22 mouse cellular contexts compared by ENCODE assay signal in genomic region chr15:31661802-31662201, GRCm38 (mm10).
DNase-seq lines count a peak whose midpoint lies in the region; ATAC-seq and TF ChIP-seq lines count a peak whose summit lies in the region.
"Had no signal": no experiment of that assay in that cellular context is flagged by ENCODE, and none has a peak within 500 bp of the region (broad histone marks: within the 10 kb centered on the region; RNA-seq: fewer than 3 reads in every experiment).

No protein-coding gene starts in this region.

- H3K4me2 ChIP-seq in hindbrain, embryonic 15.5 days = no peak overlapping the region
- H3K4me2 ChIP-seq in hindbrain, embryonic 11.5 days (replicated peaks; ENCODE audit: low read depth, low read length) = no peak overlapping the region
- no peak overlapping the region for H3K4me2 ChIP-seq in forebrain, embryonic 13.5 days
- H3K4me2 ChIP-seq in midbrain, postnatal 0 days (ENCODE audit: low read depth, low read length, poor library complexity, severe bottlenecking) = no peak overlapping the region
- H3K4me2 ChIP-seq: embryonic facial prominence, embryonic 12.5 days; heart, embryonic 15.5 days; lung, embryonic 15.5 days had no signal

- no peak overlapping the region for H3K27ac ChIP-seq in hindbrain, embryonic 15.5 days (replicated peaks)
- H3K27ac ChIP-seq in hindbrain, embryonic 11.5 days (ENCODE audit: low read depth, low read length) = no peak overlapping the region
- H3K27ac ChIP-seq in forebrain, embryonic 13.5 days = no peak overlapping the region
- H3K27ac ChIP-seq in midbrain, postnatal 0 days (ENCODE audit: low read depth, low read length) = no peak overlapping the region
- H3K27ac ChIP-seq in layer of hippocampus, adult 2 months = no peak overlapping the region
- H3K27ac ChIP-seq: embryonic facial prominence, embryonic 12.5 days; heart, embryonic 15.5 days; liver, embryonic 14.5 days; lung, embryonic 15.5 days had no signal

- no peaks in the 10 kb centered on the region for H3K9me3 ChIP-seq in hindbrain, embryonic 15.5 days
- H3K9me3 ChIP-seq in hindbrain, embryonic 11.5 days (ENCODE audit: control insufficient read depth, low read length) = no peaks in the 10 kb centered on the region
- H3K9me3 ChIP-seq in forebrain, embryonic 13.5 days (replicated peaks) = no peaks in the 10 kb centered on the region
- H3K9me3 ChIP-seq in midbrain, postnatal 0 days (ENCODE audit: low read length) = no peaks in the 10 kb centered on the region
- H3K9me3 ChIP-seq: embryonic facial prominence, embryonic 12.5 days; heart, embryonic 15.5 days; lung, embryonic 15.5 days had no signal

- WGBS in hindbrain, embryonic 15.5 days = 42% methylated on average over 4 of the region's 4 CpGs
- 74% methylated on average over 4 of the region's 4 CpGs for WGBS in hindbrain, embryonic 11.5 days
- 16% methylated on average over 4 of the region's 4 CpGs for WGBS in forebrain, embryonic 13.5 days
- 35% methylated on average over 4 of the region's 4 CpGs for WGBS in midbrain, postnatal 0 days

- H3K27me3 ChIP-seq in hindbrain, embryonic 15.5 days = no peaks in the 10 kb centered on the region
- no peaks in the 10 kb centered on the region for H3K27me3 ChIP-seq in hindbrain, embryonic 11.5 days (ENCODE audit: control insufficient read depth, insufficient read depth, low read length)
- no peaks in the 10 kb centered on the region for H3K27me3 ChIP-seq in forebrain, embryonic 13.5 days
- no peaks in the 10 kb centered on the region for H3K27me3 ChIP-seq in midbrain, postnatal 0 days (ENCODE audit: insufficient read depth, low read length)
- H3K27me3 ChIP-seq: embryonic facial prominence, embryonic 12.5 days; heart, embryonic 15.5 days; lung, embryonic 15.5 days had no signal

- H3K4me3 ChIP-seq in hindbrain, embryonic 15.5 days = no peak overlapping the region
- H3K4me3 ChIP-seq in hindbrain, embryonic 11.5 days (ENCODE audit: low read depth, low read length) = no peak overlapping the region
- H3K4me3 ChIP-seq in forebrain, embryonic 13.5 days = no peak overlapping the region
- no peak overlapping the region for H3K4me3 ChIP-seq in midbrain, postnatal 0 days (ENCODE audit: low read depth, low read length)
- no peak overlapping the region for H3K4me3 ChIP-seq in layer of hippocampus, adult 2 months
- H3K4me3 ChIP-seq: embryonic facial prominence, embryonic 12.5 days; heart, embryonic 15.5 days; lung, embryonic 15.5 days had no signal

- no peak for TF ChIP-seq CTCF in midbrain, postnatal 0 days (IDR thresholded peaks at IDR 0.05)
- TF ChIP-seq CTCF in layer of hippocampus, adult 2 months (conservative IDR thresholded peaks at IDR 0.05) = no peak

- no peak overlapping the region for H3K9ac ChIP-seq in hindbrain, embryonic 15.5 days
- no peak overlapping the region for H3K9ac ChIP-seq in hindbrain, embryonic 11.5 days (ENCODE audit: low read depth, low read length)
- no peak overlapping the region for H3K9ac ChIP-seq in forebrain, embryonic 13.5 days
- H3K9ac ChIP-seq in midbrain, postnatal 0 days (replicated peaks; ENCODE audit: low read length, poor library complexity, severe bottlenecking) = no peak overlapping the region
- H3K9ac ChIP-seq: embryonic facial prominence, embryonic 12.5 days; heart, embryonic 15.5 days; liver, embryonic 14.5 days; lung, embryonic 15.5 days had no signal

- no peaks in the 10 kb centered on the region for H3K36me3 ChIP-seq in hindbrain, embryonic 15.5 days
- no peaks in the 10 kb centered on the region for H3K36me3 ChIP-seq in hindbrain, embryonic 11.5 days (ENCODE audit: control insufficient read depth, insufficient read depth, low read length)
- no peaks in the 10 kb centered on the region for H3K36me3 ChIP-seq in forebrain, embryonic 13.5 days (ENCODE audit: poor library complexity, severe bottlenecking)
- no peaks in the 10 kb centered on the region for H3K36me3 ChIP-seq in midbrain, postnatal 0 days (ENCODE audit: insufficient read depth, low read length)
- H3K36me3 ChIP-seq: embryonic facial prominence, embryonic 12.5 days; heart, embryonic 15.5 days; lung, embryonic 15.5 days had no signal

- peaks cover 8% of the 10 kb centered on the region; the same call in 1 of the 2 replicates for H3K4me1 ChIP-seq in hindbrain, embryonic 15.5 days (replicated peaks)
- H3K4me1 ChIP-seq in hindbrain, embryonic 11.5 days (replicated peaks; ENCODE audit: control insufficient read depth, insufficient read depth, low read length) = no peaks in the 10 kb centered on the region
- H3K4me1 ChIP-seq in forebrain, embryonic 13.5 days = peaks cover 4% of the 10 kb centered on the region; the same call in 1 of the 2 replicates
- H3K4me1 ChIP-seq in midbrain, postnatal 0 days (ENCODE audit: insufficient read depth, low read length) = no peaks in the 10 kb centered on the region
- H3K4me1 ChIP-seq: embryonic facial prominence, embryonic 12.5 days; heart, embryonic 15.5 days; lung, embryonic 15.5 days had no signal

- DNase-seq in hindbrain, embryonic 11.5 days (ENCODE audit: low spot score) = no peak
- DNase-seq in adipocyte (ENCODE audit: low spot score) = peak; percentile 21
- DNase-seq in midbrain, postnatal 0 days (ENCODE audit: low spot score) = peak; percentile 43
- DNase-seq in MN1 (ENCODE audit: low spot score) = no peak
- DNase-seq in spleen, adult 18-20 months = no peak
- DNase-seq in layer of hippocampus, adult 2 months (ENCODE audit: low spot score in 2 of 2) = no peak
- DNase-seq: adrenal gland, adult 8-10 months; B cell, adult 2 months; cerebellum, adult 11-12 months; gastrocnemius, postnatal 25 days; heart, postnatal 4 days; kidney, postnatal 36 days; layer of hippocampus, adult 9-11 months; lung, postnatal 4 days; right cerebral cortex, adult 18-20 months; thymus, postnatal 14 days had no signal

- peak; percentile 46; the same call in 1 of the 2 replicates for ATAC-seq in hindbrain, embryonic 15.5 days (ENCODE audit: low FRiP score, low read depth)
- no peak for ATAC-seq in hindbrain, embryonic 11.5 days (ENCODE audit: low FRiP score)
- peak; percentile 89 for ATAC-seq in forebrain, embryonic 13.5 days
- no peak for ATAC-seq in midbrain, postnatal 0 days (ENCODE audit: low FRiP score)

Comparison
In these comparisons a context has a peak if more than half of its experiments do, and no peak if none do; other contexts are left out.
1. ATAC-seq: peak in hindbrain, embryonic 15.5 days (single experiment) and forebrain, embryonic 13.5 days (single experiment); none in hindbrain, embryonic 11.5 days (single experiment) and midbrain, postnatal 0 days (single experiment).
2. DNase-seq: peak in adipocyte (single experiment) and midbrain, postnatal 0 days (single experiment); none in hindbrain, embryonic 11.5 days (single experiment), MN1 (single experiment), spleen, adult 18-20 months (0 of 2) and layer of hippocampus, adult 2 months (0 of 2).